18 mouse cellular contexts compared by ENCODE assay signal in genomic region chr11:88578700-88579099, GRCm38 (mm10).
DNase-seq lines count a peak whose midpoint lies in the region; ATAC-seq and TF ChIP-seq lines count a peak whose summit lies in the region.
"Had no signal": no experiment of that assay in that cellular context is flagged by ENCODE, and none has a peak within 500 bp of the region (broad histone marks: within the 10 kb centered on the region; RNA-seq: fewer than 3 reads in every experiment).

No protein-coding gene starts in this region.

- no peaks in the 10 kb centered on the region for H3K9me3 ChIP-seq in forebrain, embryonic 12.5 days
- H3K9me3 ChIP-seq in forebrain, embryonic 16.5 days (ENCODE audit: control insufficient read depth, low read length), result no peaks in the 10 kb centered on the region
- H3K9me3 ChIP-seq in midbrain, embryonic 11.5 days (ENCODE audit: control insufficient read depth, low read length), result no peaks in the 10 kb centered on the region
- H3K9me3 ChIP-seq in midbrain, postnatal 0 days (ENCODE audit: low read length), result no peaks in the 10 kb centered on the region
- no peaks in the 10 kb centered on the region for H3K9me3 ChIP-seq in hindbrain, embryonic 12.5 days (replicated peaks)
- no peaks in the 10 kb centered on the region for H3K9me3 ChIP-seq in midbrain, embryonic 13.5 days

- no peaks in the 10 kb centered on the region for H3K36me3 ChIP-seq in forebrain, embryonic 12.5 days (replicated peaks)
- H3K36me3 ChIP-seq in forebrain, embryonic 16.5 days (ENCODE audit: control insufficient read depth, insufficient read depth), result no peaks in the 10 kb centered on the region
- no peaks in the 10 kb centered on the region for H3K36me3 ChIP-seq in midbrain, embryonic 11.5 days (ENCODE audit: control insufficient read depth, insufficient read depth, low read length)
- no peaks in the 10 kb centered on the region for H3K36me3 ChIP-seq in midbrain, postnatal 0 days (ENCODE audit: insufficient read depth, low read length)
- H3K36me3 ChIP-seq in hindbrain, embryonic 12.5 days, result no peaks in the 10 kb centered on the region
- H3K36me3 ChIP-seq in midbrain, embryonic 13.5 days, result no peaks in the 10 kb centered on the region; the same call in 1 of the 2 replicates

- no peak for DNase-seq in midbrain, embryonic 11.5 days (ENCODE audit: low spot score, missing footprints)
- no peak for DNase-seq in midbrain, postnatal 0 days (ENCODE audit: low spot score)
- DNase-seq in left cerebral cortex, adult 2 months (ENCODE audit: extremely low spot score in 1 of 2, low spot score in 2 of 2), result no peak
- DNase-seq: adrenal gland, postnatal 36 days; cerebellum, adult 9-11 months; kidney, adult 2 months; liver, postnatal 0 days; lung, postnatal 10 days; retina, postnatal 1 day; right cerebral cortex, postnatal 25 days; spleen, adult 18-20 months had no signal

- no peak overlapping the region for H3K9ac ChIP-seq in forebrain, embryonic 12.5 days
- no peak overlapping the region for H3K9ac ChIP-seq in forebrain, embryonic 16.5 days (replicated peaks; ENCODE audit: low read depth, low read length)
- no peak overlapping the region for H3K9ac ChIP-seq in midbrain, embryonic 11.5 days (ENCODE audit: low read length)
- H3K9ac ChIP-seq in midbrain, postnatal 0 days (replicated peaks; ENCODE audit: low read length, poor library complexity, severe bottlenecking), result no peak overlapping the region
- H3K9ac ChIP-seq in hindbrain, embryonic 12.5 days, result no peak overlapping the region
- no peak overlapping the region for H3K9ac ChIP-seq in midbrain, embryonic 13.5 days (replicated peaks)
- H3K9ac ChIP-seq: liver, postnatal 0 days had no signal

- no peak overlapping the region for H3K4me2 ChIP-seq in forebrain, embryonic 12.5 days
- H3K4me2 ChIP-seq in forebrain, embryonic 16.5 days (ENCODE audit: low read length), result no peak overlapping the region
- no peak overlapping the region for H3K4me2 ChIP-seq in midbrain, embryonic 11.5 days
- H3K4me2 ChIP-seq in midbrain, postnatal 0 days (ENCODE audit: low read depth, low read length, poor library complexity, severe bottlenecking), result no peak overlapping the region
- H3K4me2 ChIP-seq in hindbrain, embryonic 12.5 days (replicated peaks), result no peak overlapping the region
- H3K4me2 ChIP-seq in midbrain, embryonic 13.5 days (replicated peaks), result no peak overlapping the region
- H3K4me2 ChIP-seq: liver, embryonic 11.5 days had no signal

- no peaks in the 10 kb centered on the region for H3K27me3 ChIP-seq in forebrain, embryonic 12.5 days
- no peaks in the 10 kb centered on the region for H3K27me3 ChIP-seq in forebrain, embryonic 16.5 days (replicated peaks; ENCODE audit: control insufficient read depth, insufficient read depth, low read length)
- no peaks in the 10 kb centered on the region for H3K27me3 ChIP-seq in midbrain, embryonic 11.5 days (ENCODE audit: control insufficient read depth, insufficient read depth, low read length)
- no peaks in the 10 kb centered on the region for H3K27me3 ChIP-seq in midbrain, postnatal 0 days (ENCODE audit: insufficient read depth, low read length)
- no peaks in the 10 kb centered on the region for H3K27me3 ChIP-seq in hindbrain, embryonic 12.5 days
- H3K27me3 ChIP-seq in midbrain, embryonic 13.5 days, result no peaks in the 10 kb centered on the region

- peak overlapping the region; percentile 38; the same call in 1 of the 2 replicates for H3K27ac ChIP-seq in forebrain, embryonic 12.5 days
- no peak overlapping the region for H3K27ac ChIP-seq in forebrain, embryonic 16.5 days (ENCODE audit: low read length)
- peak overlapping the region; percentile 15; the same call in 1 of the 2 replicates for H3K27ac ChIP-seq in midbrain, embryonic 11.5 days (ENCODE audit: low read depth, low read length)
- H3K27ac ChIP-seq in midbrain, postnatal 0 days (ENCODE audit: low read depth, low read length), result no peak overlapping the region
- peak overlapping the region; percentile 37; the same call in 1 of the 2 replicates for H3K27ac ChIP-seq in hindbrain, embryonic 12.5 days
- H3K27ac ChIP-seq in midbrain, embryonic 13.5 days, result peak overlapping the region; percentile 36; the same call in 1 of the 2 replicates
- no peak overlapping the region for H3K27ac ChIP-seq in left cerebral cortex, adult 2 months
- H3K27ac ChIP-seq: kidney, postnatal 0 days had no signal

- H3K4me1 ChIP-seq in forebrain, embryonic 12.5 days, result peaks cover 86% of the 10 kb centered on the region
- peaks cover 70% of the 10 kb centered on the region for H3K4me1 ChIP-seq in forebrain, embryonic 16.5 days (replicated peaks; ENCODE audit: control insufficient read depth, insufficient read depth, low read length)
- peaks cover 67% of the 10 kb centered on the region for H3K4me1 ChIP-seq in midbrain, embryonic 11.5 days (ENCODE audit: control insufficient read depth, insufficient read depth, low read length)
- H3K4me1 ChIP-seq in midbrain, postnatal 0 days (ENCODE audit: insufficient read depth, low read length), result peaks cover 29% of the 10 kb centered on the region
- peaks cover 83% of the 10 kb centered on the region for H3K4me1 ChIP-seq in hindbrain, embryonic 12.5 days
- H3K4me1 ChIP-seq in midbrain, embryonic 13.5 days (replicated peaks), result peaks cover 98% of the 10 kb centered on the region

- WGBS in forebrain, embryonic 12.5 days, result 59% methylated on average over 2 of the region's 2 CpGs
- WGBS in forebrain, embryonic 16.5 days, result 48% methylated on average over 2 of the region's 2 CpGs
- WGBS in midbrain, embryonic 11.5 days, result 94% methylated on average over 2 of the region's 2 CpGs
- 78% methylated on average over 2 of the region's 2 CpGs for WGBS in midbrain, postnatal 0 days
- 85% methylated on average over 2 of the region's 2 CpGs for WGBS in hindbrain, embryonic 12.5 days
- WGBS in midbrain, embryonic 13.5 days, result 80% methylated on average over 2 of the region's 2 CpGs

- ATAC-seq in forebrain, embryonic 12.5 days (ENCODE audit: low FRiP score), result no peak
- ATAC-seq in forebrain, embryonic 16.5 days, result no peak
- no peak for ATAC-seq in midbrain, embryonic 11.5 days (ENCODE audit: low FRiP score)
- ATAC-seq in midbrain, postnatal 0 days (ENCODE audit: low FRiP score), result no peak
- no peak for ATAC-seq in hindbrain, embryonic 12.5 days (ENCODE audit: low FRiP score)
- no peak for ATAC-seq in midbrain, embryonic 13.5 days
- ATAC-seq: CD4-positive, CD25-positive, alpha-beta regulatory T cell, adult 4 months; liver, postnatal 0 days had no signal

- intact Hi-C loops in left cerebral cortex, adult 2 months (cut with DNase I), result no loop called here

- H3K4me3 ChIP-seq in forebrain, embryonic 12.5 days (replicated peaks), result no peak overlapping the region
- H3K4me3 ChIP-seq in forebrain, embryonic 16.5 days (replicated peaks; ENCODE audit: low read length), result no peak overlapping the region
- no peak overlapping the region for H3K4me3 ChIP-seq in midbrain, embryonic 11.5 days (ENCODE audit: low read depth, low read length)
- no peak overlapping the region for H3K4me3 ChIP-seq in midbrain, postnatal 0 days (ENCODE audit: low read depth, low read length)
- H3K4me3 ChIP-seq in hindbrain, embryonic 12.5 days, result no peak overlapping the region
- H3K4me3 ChIP-seq in midbrain, embryonic 13.5 days (replicated peaks), result no peak overlapping the region
- no peak overlapping the region for H3K4me3 ChIP-seq in left cerebral cortex, adult 2 months

- TF ChIP-seq CTCF in midbrain, postnatal 0 days (IDR thresholded peaks at IDR 0.05), result no peak
- no peak for TF ChIP-seq CTCF in left cerebral cortex, adult 2 months (IDR thresholded peaks at IDR 0.05)

Comparison
In these comparisons a context has a peak if more than half of its experiments do, and no peak if none do; other contexts are left out.
1. H3K27ac ChIP-seq: peak in forebrain, embryonic 12.5 days (single experiment), midbrain, embryonic 11.5 days (single experiment), hindbrain, embryonic 12.5 days (single experiment) and midbrain, embryonic 13.5 days (single experiment); none in forebrain, embryonic 16.5 days (single experiment), midbrain, postnatal 0 days (single experiment) and left cerebral cortex, adult 2 months (single experiment).